Mouse (Mus musculus): ENCODE data around the gene Carns1.
A peak's percentile ranks its signal among the peaks of the same experiment; 100 is the strongest.
"Not testable (repeated sequence)": the region's sequence is repeated elsewhere in the genome, so short reads cannot be mapped to it uniquely, and the experiment has no call there.

Carns1 gene

GRCm38 (mm10) chr19:4150567-4151487 lies 24.5 kb downstream of the Carns1 start:
- no peak for DNase-seq (ENCODE audit: low spot score in 2 of 2)

GRCm38 (mm10) chr19:4149764-4150461 lies 25.4 kb downstream of the Carns1 start:
- no peak for DNase-seq (ENCODE audit: low spot score in 2 of 2)

DNA sequence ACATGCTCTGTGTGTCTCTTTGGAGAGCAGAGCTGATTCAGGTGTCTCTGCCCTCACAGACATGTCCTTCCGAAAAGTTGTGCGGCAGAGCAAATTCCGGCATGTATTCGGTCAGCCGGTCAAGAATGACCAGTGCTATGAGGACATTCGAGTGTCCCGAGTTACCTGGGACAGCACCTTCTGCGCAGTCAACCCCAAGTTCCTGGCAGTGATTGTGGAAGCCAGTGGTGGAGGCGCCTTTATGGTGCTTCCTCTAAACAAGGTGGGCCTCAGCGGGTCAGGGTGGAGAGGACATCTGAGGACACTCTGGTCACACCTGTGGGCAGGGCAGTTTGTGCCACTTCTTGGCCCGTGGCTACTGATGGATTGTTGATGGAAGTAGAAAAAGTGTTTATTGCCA lies 26.0 kb downstream of the Carns1 start:
- DNase-seq (ENCODE audit: low spot score in 2 of 2): no peak

DNA sequence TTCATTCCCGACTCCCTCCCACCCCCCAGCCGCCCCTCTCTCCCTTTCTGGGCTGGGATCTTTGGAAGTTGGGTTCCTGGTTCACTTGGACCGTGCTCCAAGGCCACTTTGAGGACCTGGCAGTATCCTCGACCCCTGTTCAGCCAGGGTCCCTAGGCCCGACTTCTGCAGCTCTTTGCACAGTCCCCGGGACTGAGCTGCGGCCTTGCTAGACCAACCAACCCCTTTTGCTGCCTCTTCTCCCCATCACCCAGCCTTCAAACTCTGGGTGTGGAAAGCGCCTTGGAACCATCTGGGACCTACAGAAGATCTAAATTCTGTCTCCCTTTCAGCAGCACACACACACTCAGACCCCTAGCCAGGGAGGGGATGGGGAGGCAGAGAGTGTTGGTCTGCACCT lies 26.5 kb downstream of the Carns1 start:
- no peak for DNase-seq (ENCODE audit: low spot score in 2 of 2)

GRCm38 (mm10) chr19:4148491-4148806 lies 26.8 kb downstream of the Carns1 start, which contains the start of gene Coro1b:
Gene Coro1b (plus strand): TSS chr19:4148619.
- DNase-seq (ENCODE audit: low spot score in 2 of 2): peak; percentile 87 to 93

GRCm38 (mm10) chr19:4147782-4148490 lies 27.3 kb downstream of the Carns1 start:
- DNase-seq (ENCODE audit: low spot score in 2 of 2): no peak

- no peak for DNase-seq (ENCODE audit: low spot score in 2 of 2)
Measured at GRCm38 (mm10) chr19:4147022-4147405, 28.3 kb downstream of the Carns1 start.

DNA sequence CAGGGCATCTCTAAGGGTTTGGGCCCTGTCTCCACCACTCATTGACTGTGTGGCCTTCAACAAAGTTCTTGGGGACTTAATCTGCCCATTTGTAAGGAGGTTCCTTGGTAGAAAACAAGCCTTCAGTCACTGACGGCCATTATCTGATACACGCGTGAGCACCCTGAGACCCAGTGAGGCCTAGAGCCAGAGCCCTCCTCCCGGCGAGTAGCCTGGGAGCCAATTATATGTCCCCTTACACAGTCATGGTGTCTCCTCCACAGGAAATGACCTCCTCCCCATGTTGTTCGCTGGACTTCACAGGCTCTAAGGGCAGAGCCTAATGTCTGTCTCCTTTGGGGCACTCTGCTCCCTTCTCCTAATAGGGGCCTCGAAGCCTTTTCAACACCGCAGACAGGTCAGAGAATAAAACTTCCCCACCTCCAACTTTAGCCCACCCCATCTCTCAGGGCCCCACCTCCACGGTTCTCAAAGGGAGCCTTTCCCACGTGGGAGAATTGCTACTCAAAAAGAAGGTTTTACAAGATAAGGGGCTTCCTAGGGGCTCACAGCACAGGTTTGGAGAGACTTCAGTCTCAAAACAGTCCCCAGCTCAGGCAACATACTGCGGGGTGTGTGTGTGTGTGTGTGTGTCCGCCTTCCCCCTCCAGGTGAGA lies 28.8 kb downstream of the Carns1 start:
- no peak for DNase-seq (ENCODE audit: low spot score in 2 of 2)

- no peak for DNase-seq (ENCODE audit: low spot score in 2 of 2)
Measured at GRCm38 (mm10) chr19:4145936-4146335, 29.3 kb downstream of the Carns1 start.

GRCm38 (mm10) chr19:4144550-4145498 lies 30.5 kb downstream of the Carns1 start:
- DNase-seq (ENCODE audit: low spot score in 2 of 2): no peak

GRCm38 (mm10) chr19:4143759-4144268 lies 31.5 kb downstream of the Carns1 start, which contains the start of gene Cabp4:
Gene Cabp4 (minus strand): TSS chr19:4144033.
- DNase-seq (ENCODE audit: low spot score in 2 of 2): no peak

GRCm38 (mm10) chr19:4142416-4143173 lies 32.7 kb downstream of the Carns1 start:
- DNase-seq (ENCODE audit: low spot score in 2 of 2): no peak

DNA sequence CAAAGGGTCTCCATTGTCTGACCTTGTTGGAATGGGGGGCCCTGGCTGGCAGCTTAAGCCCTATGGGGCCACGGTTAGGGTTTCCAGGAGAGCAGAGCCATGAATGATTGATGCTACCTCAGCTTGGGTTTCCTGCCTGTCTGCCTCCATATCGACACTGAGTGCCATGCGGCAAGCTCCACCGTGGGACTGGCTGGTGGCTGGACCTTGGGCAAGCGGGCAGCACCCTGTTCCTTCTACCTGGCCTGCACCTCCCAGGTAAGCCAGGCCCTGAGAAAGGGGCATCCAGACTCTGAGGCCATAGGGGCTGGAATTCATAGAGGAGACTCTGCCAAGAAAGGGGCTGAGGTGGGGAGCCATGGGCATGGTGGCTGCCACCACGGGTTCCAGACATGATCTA lies 35.1 kb downstream of the Carns1 start:
- DNase-seq (ENCODE audit: low spot score in 2 of 2): no peak

DNA sequence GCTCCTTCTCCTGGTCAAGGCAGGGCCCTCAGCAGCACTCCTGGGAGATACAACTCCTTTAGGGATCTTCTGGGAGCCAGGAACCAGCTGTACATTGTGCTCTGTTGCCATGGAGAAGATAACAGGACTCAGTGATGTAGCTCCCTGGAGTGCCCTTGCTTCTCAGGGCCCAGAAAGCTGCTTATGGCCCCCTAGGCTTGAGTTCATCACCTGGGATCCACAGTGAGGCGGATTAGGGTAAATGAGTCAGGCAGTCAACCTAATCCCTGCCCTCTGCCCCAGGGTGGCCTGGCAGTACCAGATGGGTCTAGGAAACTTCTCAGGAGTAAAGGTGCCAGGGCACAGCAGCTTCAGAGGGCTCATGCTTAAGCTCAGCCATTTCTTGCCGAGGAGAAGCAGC lies 35.8 kb downstream of the Carns1 start, which contains the start of gene Gpr152:
Gpr152 (plus strand) TSS at position 342 of the 400 bp plus-strand sequence.
- DNase-seq (ENCODE audit: low spot score in 2 of 2): no peak

GRCm38 (mm10) chr19:4137913-4138312 lies 37.4 kb downstream of the Carns1 start:
- DNase-seq (ENCODE audit: low spot score in 2 of 2): no peak

DNA sequence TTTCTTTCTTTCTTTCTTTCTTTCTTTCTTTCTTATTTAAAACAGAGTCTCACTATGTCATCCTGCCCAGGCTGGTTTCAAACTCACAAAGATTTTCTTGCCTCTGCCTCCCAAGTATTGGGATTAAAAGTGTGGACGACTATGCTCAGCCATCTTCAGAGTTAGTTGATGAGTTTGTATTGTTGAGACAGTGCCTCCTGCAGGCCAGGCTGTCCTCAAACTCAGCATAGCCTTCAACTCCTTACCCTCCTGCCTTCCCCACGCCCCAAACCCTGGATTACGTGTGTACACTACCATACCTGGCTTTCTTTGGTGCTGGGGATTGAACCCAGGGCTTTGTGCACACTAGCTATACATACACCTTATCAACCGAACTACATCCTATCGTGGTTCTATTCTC lies 38.8 kb downstream of the Carns1 start:
- no peak for DNase-seq (ENCODE audit: low spot score in 2 of 2)

DNA sequence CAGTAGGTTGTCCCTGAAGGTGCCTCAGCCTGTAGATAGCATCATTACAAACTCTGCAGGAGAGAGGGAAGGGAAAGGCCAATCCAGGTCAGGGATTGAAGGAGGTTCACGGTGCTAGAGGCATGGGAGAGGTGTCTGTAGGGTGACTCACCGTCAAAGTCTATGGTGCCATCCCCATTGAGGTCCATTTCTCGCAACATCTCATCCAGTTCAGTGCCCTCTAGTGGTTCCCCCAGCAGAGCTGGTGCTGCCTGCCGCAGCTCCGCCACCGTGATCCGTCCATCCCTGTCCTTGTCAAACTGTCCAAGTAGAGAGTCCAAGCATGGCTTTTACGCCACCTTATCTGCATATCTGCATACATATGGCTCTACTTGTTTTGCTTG lies 39.3 kb downstream of the Carns1 start:
- not testable (repeated sequence) for DNase-seq (ENCODE audit: low spot score in 2 of 2)

DNA sequence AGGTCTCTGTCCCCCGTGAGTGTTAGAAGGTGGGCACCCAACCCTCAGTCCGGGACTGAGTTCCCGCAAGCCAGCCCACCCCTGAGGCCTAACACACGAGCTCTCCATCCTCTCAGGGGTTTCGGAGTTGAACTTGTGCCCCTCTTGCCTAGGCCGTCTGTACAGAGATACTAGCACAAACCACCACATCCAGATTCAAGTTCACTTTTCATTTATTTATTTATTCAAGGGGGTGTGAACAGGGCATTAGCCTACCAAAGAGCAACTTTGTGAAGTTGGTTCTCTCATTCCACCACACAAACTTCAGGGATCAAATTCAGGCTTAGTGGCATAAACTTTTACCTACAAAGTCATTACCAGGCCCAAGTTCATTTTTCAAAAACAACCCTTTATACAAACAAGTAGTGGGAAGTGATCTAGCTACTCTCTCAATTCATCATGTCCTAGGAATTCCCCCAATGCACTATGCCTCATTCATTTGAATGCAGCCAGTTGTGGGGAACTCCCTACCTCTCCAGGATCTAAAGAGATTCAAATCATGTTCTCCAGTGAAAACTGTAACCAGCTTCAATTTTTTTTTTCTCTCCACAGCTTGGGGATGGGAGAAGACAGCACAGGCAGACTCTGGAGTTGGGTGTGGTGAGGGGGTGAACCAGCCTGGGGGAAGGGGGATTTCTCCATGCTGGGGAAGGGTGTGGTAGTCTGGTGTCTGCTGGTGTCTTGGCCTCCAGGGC lies 39.9 kb downstream of the Carns1 start:
- not testable (repeated sequence) for DNase-seq (ENCODE audit: low spot score in 2 of 2)

GRCm38 (mm10) chr19:4134354-4134753 lies 40.9 kb downstream of the Carns1 start:
- DNase-seq (ENCODE audit: low spot score in 2 of 2): no peak
